Mouse (Mus musculus) cerebral cortex, adult 2 months (tissue): Measurements from ENCODE around the gene Acbd7.

Experiments used
- WGBS: fragments of 180-500 bp; shearing (Covaris S2); methylation state at CpG from one replicate; pipeline ENCODE4 v1.1.7; 2018; 5-methylcytosine and 5-hydroxymethylcytosine counted together

Acbd7 gene

DNA sequence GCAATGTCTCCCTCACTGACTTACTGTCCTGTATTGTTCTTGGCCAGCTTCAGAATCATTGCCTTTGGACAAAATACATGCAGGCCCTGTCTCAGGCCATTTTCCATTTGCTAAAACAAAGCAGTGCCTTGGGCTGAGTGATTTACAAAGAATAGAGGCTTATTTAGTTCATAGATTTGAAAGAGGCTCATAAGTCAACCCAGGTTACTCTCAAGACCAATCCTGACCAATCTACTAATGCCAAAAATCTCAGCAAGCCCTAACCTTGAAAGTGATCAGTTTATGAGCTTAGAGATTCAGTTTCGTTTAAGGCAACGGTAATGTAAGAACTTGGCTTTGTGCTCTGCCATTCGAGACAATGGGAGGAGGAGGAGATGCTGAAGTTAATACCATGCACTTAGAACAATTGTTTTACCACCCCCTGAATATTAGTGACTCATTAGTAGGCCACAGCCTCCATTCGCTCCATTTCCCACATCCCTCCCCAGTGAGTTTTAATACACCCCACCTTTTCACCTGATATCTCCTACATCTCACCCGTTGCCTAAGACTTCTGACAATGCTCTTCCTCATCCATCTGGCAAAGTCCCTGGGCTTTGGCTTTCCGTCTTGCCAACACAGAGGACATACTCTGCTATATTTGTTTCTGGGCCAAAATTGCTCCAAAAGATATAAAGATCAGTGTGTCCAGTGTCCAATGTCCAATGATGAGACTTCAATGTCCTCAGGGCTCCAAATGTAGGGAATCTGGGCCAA lies 51.3 kb downstream of the Acbd7 start:
- 79% methylated on average over 6 of the region's 6 CpGs for WGBS
